Mouse (Mus musculus): Measurements from ENCODE around the gene Rcc2.

- TF ChIP-seq CTCF (IDR thresholded peaks at IDR 0.05; ENCODE audit: low read depth, low read length) (no peak), TAL1 (conservative IDR thresholded peaks at IDR 0.05; ENCODE audit: low read depth, low read length) (no peak), POLR2AphosphoS5 (IDR thresholded peaks at IDR 0.05; ENCODE audit: insufficient replicate concordance, low read depth, low read length) (no peak), GATA1 (IDR thresholded peaks at IDR 0.05; ENCODE audit: borderline replicate concordance, low read length) (no peak), GATA2 (IDR thresholded peaks at IDR 0.05; ENCODE audit: borderline replicate concordance, low read depth, low read length) (no peak)
Measured at GRCm38 (mm10) chr4:140662882-140663585, 37.3 kb upstream of the Rcc2 start.
